Mouse (Mus musculus): ENCODE results near the gene Ppp1r12a.

GRCm38 (mm10) chr10:108284445-108284844 is 122.5 kb downstream of the Ppp1r12a start:
- TF ChIP-seq CTCF (IDR thresholded peaks at IDR 0.05; ENCODE audit: low read depth) (no peak), EP300 (optimal IDR thresholded peaks at IDR 0.05) (no peak)
